Mouse (Mus musculus): ENCODE measurements around the gene Bcl9l. TPM values are rescaled to one million over a fixed set of nuclear protein-coding genes. Genes with fewer than 3 reads are reported as not detected.

Gene Bcl9l
- polyA plus RNA-seq, 1 experiment from 2014 or later, result 10.7 TPM

DNA sequence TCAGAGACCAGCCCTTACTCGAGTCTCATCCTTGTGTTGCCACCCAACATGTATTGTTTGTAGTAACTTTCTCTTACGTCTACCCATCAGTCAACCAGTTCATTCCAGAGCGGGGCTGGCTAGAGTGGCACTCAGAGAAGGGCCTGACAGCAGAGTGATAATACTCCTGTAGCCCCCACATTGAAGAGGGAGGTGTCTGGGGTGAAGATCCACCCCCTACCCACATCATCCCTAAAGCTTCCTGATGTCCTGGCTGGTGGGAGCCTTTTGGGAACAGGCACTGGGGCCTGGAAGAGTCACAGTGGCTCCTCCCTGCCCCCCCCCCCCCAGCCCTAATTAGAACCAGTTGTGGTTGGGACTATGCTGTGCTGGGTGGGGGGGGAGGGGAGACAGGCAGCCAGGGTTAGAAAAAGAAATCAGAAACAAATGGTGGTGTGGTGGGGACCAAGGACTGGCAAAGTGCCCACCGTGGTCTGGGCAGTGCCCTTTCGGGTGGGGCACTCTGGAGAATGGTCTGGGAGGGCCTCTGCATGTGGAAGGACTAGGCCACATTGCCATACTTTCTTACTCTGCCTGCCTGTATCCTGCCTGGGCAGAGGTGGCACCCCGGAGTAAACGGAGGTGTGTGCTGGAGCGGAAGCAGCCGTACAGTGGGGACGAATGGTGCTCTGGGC lies 18.7 kb downstream of the Bcl9l start:
- no peak for ATAC-seq (ENCODE audit: low FRiP score)
- Histone ChIP-seq H3K27me3 (peaks cover 12% of the 10 kb centered on the region), H3K4me1 (peaks cover 68% of the 10 kb centered on the region), H3K4me3 (replicated peaks) (no peak overlapping the region), H3K9me3 (no peaks in the 10 kb centered on the region), H3K27ac (peak overlapping the region; percentile 43; the same call in 1 of the 2 replicates), H3K4me2 (peak overlapping the region; percentile 13; the same call in 1 of the 2 replicates), H3K36me3 (replicated peaks) (peaks cover 41% of the 10 kb centered on the region), H3K9ac (no peak overlapping the region)
- 45% methylated on average over 10 of the region's 10 CpGs for WGBS

DNA sequence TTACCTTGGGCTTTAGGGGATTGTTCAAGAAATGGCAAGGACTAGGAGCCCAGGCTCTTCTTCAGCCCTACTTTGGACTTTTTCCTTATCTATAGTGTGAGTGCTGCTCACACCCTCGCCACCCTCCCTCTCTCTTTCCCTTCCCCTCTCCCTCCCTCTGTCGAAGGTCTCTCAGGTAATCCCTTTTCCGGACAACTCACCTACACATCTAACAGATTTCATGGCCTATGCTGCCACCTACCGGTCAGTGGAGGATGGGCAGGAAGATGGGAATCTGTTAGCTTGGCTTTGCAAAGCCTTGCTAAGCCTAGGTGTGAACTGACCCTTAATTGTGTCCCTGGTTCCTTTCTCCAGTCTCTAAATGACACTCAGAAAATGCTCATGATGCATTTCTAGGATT lies 19.4 kb downstream of the Bcl9l start:
- Histone ChIP-seq H3K27ac (peak overlapping the region; percentile 43; the same call in 1 of the 2 replicates), H3K4me2 (peak overlapping the region; percentile 13; the same call in 1 of the 2 replicates), H3K36me3 (replicated peaks) (peaks cover 48% of the 10 kb centered on the region), H3K27me3 (peaks cover 12% of the 10 kb centered on the region), H3K4me3 (replicated peaks) (no peak overlapping the region), H3K9ac (no peak overlapping the region), H3K4me1 (peaks cover 61% of the 10 kb centered on the region), H3K9me3 (no peaks in the 10 kb centered on the region)
- 0% methylated on average over 4 of the region's 4 CpGs for WGBS
- ATAC-seq (ENCODE audit: low FRiP score), result no peak

DNA sequence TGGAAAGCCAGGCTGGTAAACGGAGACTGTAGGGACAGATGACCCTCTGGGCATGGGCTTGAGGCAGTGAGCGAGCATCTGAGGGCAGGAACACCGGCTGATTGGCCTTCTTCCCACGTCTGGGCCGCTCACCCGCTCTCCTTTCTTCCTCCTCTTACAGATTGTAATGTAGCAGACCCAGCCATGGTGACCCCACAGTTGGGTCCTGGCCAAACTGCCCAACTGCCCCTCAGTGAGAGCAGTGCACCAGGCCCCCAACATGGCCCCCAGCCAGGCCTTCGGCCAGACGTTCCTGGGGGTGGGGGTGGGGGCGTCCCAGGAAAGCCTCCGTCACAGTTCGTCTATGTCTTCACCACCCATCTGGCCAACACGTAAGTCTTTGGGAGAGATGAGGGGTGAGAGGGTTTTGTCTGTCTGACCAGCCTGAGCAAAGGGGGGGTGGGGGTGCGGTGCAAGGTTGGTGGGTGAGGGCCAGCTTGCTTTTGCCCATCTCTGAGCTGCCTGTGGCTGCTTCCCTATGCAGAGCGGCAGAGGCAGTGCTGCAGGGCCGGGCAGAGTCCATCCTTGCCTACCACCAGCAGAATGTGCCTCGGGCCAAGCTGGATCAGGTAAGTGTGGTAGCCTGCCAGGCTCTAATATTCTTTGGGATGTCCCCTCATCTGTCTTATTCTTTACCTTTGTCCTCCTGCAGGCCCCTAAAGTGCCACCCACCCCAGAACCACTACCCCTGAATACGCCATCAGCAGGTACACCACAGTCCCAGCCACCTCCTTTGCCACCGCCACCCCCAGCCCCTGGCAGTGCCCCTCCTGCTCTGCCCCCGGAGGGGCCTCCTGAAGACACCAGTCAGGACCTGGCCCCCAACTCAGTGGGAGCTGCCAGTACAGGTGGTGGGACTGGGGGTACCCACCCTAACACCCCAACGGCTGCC lies 22.5 kb downstream of the Bcl9l start:
- no peak overlapping the region for H3K9ac ChIP-seq
- H3K27me3 ChIP-seq, result peaks cover 21% of the 10 kb centered on the region
- H3K4me2 ChIP-seq, result no peak overlapping the region
- ATAC-seq (ENCODE audit: low FRiP score), result no peak
- 80% methylated on average over 20 of the region's 20 CpGs for WGBS
- peaks cover 73% of the 10 kb centered on the region for H3K36me3 ChIP-seq (replicated peaks)
- peaks cover 40% of the 10 kb centered on the region for H3K4me1 ChIP-seq
- no peak overlapping the region for H3K27ac ChIP-seq
- no peak overlapping the region for H3K4me3 ChIP-seq (replicated peaks)
- no peaks in the 10 kb centered on the region for H3K9me3 ChIP-seq

DNA sequence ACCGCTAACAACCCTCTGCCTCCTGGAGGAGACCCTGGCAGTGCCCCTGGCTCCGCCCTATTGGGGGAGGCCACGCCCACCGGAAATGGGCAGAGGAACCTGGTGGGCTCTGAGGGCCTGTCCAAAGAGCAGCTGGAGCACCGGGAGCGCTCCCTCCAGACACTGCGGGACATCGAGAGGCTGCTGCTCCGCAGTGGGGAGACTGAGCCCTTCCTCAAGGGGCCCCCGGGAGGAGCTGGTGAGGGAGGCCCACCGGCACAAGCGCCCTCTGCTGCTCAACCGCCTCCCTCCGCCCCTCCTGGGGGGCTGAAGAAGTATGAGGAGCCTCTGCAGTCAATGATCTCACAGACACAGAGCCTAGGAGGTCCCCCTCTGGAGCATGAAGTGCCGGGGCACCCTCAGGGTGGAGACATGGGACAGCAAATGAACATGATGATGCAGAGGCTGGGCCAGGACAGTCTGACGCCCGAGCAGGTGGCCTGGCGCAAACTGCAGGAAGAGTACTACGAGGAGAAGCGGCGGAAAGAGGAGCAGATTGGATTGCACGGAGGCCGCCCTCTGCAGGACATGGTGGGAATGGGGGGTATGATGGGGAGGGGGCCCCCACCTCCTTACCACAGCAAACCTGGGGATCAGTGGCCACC lies 23.3 kb downstream of the Bcl9l start:
- Histone ChIP-seq H3K4me3 (replicated peaks) (no peak overlapping the region), H3K4me1 (peaks cover 38% of the 10 kb centered on the region), H3K4me2 (no peak overlapping the region), H3K9me3 (no peaks in the 10 kb centered on the region), H3K9ac (no peak overlapping the region), H3K27ac (no peak overlapping the region), H3K36me3 (replicated peaks) (peaks cover 70% of the 10 kb centered on the region), H3K27me3 (peaks cover 22% of the 10 kb centered on the region)
- no peak for ATAC-seq (ENCODE audit: low FRiP score)
- WGBS, result 65% methylated on average over 23 of the region's 23 CpGs

DNA sequence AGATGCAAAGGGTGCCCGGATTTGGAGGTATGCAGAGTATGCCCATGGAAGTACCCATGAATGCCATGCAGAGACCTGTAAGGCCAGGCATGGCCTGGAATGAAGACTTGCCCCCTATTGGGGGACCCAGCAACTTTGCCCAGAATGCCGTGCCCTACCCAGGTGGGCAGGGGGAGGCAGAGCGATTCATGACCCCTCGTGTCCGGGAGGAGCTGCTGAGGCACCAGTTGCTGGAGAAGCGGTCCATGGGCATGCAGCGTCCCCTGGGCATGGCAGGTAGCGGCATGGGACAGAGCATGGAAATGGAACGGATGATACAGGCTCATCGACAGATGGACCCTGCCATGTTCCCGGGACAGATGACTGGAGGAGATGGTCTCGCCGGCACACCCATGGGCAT lies 23.9 kb downstream of the Bcl9l start:
- peaks cover 35% of the 10 kb centered on the region for H3K4me1 ChIP-seq
- WGBS, result 96% methylated on average over 13 of the region's 13 CpGs

DNA sequence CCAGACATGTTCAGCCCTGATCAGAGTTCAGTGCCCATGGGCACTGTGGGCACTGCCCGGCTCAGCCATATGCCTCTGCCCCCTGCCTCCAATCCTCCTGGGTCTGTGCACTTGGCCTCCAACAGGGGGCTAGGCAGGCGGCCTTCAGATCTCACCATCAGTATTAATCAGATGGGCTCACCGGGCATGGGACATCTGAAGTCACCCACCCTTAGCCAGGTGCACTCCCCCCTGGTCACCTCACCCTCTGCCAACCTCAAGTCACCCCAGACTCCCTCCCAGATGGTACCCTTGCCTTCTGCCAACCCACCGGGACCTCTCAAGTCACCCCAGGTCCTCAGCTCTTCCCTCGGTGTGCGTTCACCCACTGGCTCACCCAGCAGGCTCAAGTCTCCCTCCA lies 24.7 kb downstream of the Bcl9l start:
- ATAC-seq (ENCODE audit: low FRiP score), result no peak
- peaks cover 61% of the 10 kb centered on the region for H3K36me3 ChIP-seq (replicated peaks)
- WGBS, result 99% methylated on average over 6 of the region's 6 CpGs

More for the DNA sequence above, 23.9 kb downstream of the Bcl9l start:
- Histone ChIP-seq H3K36me3 (replicated peaks) (peaks cover 64% of the 10 kb centered on the region), H3K9ac (no peak overlapping the region), H3K4me3 (replicated peaks) (no peak overlapping the region), H3K4me2 (no peak overlapping the region), H3K9me3 (no peaks in the 10 kb centered on the region), H3K27me3 (peaks cover 17% of the 10 kb centered on the region), H3K27ac (no peak overlapping the region)
- ATAC-seq (ENCODE audit: low FRiP score), result no peak

DNA sequence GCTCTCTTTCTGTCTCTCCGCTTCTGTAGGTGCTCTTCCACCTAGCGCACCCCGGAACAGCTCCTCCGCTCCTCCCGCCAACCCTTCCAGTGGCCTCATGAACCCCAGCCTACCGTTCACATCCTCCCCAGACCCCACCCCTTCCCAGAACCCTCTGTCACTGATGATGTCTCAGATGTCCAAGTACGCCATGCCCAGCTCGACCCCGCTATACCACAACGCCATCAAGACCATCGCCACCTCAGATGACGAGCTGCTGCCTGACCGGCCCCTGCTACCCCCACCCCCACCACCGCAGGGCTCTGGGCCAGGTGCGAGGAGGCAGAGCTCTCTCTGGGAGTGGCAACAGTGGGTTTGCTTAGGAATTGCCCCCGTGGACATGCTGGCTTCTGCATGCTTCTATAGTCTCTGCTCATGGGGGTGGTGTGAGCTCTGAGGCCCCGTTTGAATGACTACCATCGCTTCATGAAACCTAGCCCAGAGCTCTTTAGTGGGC lies 25.5 kb downstream of the Bcl9l start:
- Histone ChIP-seq H3K27me3 (peaks cover 18% of the 10 kb centered on the region; the same call in 1 of the 2 replicates), H3K4me1 (peaks cover 28% of the 10 kb centered on the region), H3K9me3 (no peaks in the 10 kb centered on the region), H3K36me3 (replicated peaks) (peaks cover 53% of the 10 kb centered on the region), H3K9ac (no peak overlapping the region), H3K27ac (no peak overlapping the region), H3K4me2 (no peak overlapping the region), H3K4me3 (replicated peaks) (no peak overlapping the region)
- 85% methylated on average over 18 of the region's 18 CpGs for WGBS
- ATAC-seq (ENCODE audit: low FRiP score), result no peak

More for the DNA sequence above, 24.7 kb downstream of the Bcl9l start:
- H3K4me2 ChIP-seq, result no peak overlapping the region
- H3K4me1 ChIP-seq, result peaks cover 29% of the 10 kb centered on the region
- no peak overlapping the region for H3K4me3 ChIP-seq (replicated peaks)
- H3K9me3 ChIP-seq, result no peaks in the 10 kb centered on the region
- H3K9ac ChIP-seq, result no peak overlapping the region
- peaks cover 16% of the 10 kb centered on the region; the same call in 1 of the 2 replicates for H3K27me3 ChIP-seq
- no peak overlapping the region for H3K27ac ChIP-seq

DNA sequence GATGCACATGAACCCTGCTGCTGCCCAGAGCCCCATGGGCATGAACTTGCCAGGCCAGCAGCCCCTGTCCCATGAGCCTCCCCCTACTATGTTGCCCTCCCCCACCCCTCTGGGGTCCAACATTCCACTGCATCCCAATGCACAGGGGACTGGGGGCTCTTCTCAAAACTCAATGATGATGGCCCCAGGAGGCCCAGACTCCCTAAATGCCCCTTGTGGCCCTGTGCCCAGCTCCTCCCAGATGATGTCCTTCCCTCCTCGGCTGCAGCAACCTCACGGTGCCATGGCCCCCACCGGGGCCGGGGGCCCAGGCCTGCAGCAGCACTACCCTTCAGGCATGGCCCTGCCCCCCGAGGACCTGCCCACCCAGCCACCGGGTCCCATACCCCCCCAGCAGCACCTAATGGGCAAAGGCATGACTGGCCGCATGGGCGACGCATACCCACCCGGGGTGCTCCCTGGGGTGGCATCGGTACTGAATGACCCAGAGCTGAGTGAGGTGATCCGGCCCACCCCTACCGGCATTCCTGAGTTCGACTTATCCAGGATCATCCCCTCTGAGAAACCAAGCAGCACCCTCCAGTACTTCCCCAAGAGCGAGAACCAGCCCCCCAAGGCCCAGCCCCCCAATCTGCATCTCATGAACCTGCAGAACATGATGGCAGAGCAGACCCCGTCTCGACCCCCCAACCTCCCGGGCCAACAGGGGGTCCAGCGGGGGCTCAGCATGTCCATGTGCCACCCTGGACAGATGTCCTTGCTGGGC lies 26.3 kb downstream of the Bcl9l start:
- Histone ChIP-seq H3K27ac (no peak overlapping the region), H3K4me3 (replicated peaks) (no peak overlapping the region), H3K36me3 (replicated peaks) (peaks cover 47% of the 10 kb centered on the region), H3K4me2 (peak overlapping the region; percentile 59), H3K9ac (no peak overlapping the region), H3K4me1 (peaks cover 28% of the 10 kb centered on the region), H3K9me3 (no peaks in the 10 kb centered on the region), H3K27me3 (peaks cover 19% of the 10 kb centered on the region; the same call in 1 of the 2 replicates)
- 82% methylated on average over 19 of the region's 19 CpGs for WGBS
- ATAC-seq (ENCODE audit: low FRiP score), result peak; percentile 6; the same call in 1 of the 2 replicates

DNA sequence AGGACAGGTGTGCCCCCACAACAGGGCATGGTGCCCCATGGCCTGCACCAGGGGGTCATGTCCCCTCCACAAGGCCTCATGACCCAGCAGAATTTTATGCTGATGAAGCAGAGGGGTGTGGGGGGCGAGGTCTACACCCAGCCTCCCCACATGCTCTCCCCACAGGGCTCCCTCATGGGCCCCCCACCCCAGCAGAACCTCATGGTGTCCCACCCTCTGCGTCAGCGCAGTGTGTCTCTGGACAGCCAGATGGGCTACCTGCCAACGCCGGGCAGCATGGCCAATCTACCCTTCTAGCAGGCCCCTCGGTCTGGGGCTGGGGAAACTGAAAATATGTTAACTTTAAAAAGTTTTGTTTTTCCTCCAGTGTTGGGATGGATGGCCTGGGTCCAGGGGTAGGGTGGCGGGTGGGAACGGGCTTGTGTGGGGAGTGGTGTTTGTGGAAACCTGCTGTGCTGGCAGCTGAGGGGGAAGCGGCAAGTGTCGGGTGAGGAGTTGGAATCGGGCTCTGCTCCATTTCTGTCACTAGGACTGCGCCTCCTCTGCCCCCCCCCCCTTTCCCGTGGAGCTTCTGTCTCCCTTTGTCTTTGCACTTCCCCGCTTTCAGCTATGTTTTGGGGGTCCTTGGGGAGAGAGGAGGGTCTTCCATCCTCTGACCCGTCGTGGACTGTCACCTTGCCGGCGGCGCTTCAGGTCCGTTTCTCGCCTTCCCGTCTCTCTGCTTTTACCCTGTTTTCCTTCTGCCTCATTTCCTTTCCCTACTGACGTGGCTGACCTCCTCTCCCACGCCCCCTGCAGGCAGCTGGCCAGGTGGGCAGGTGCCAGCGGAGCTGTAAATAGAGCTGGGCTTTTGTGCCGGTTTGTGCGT lies 27.1 kb downstream of the Bcl9l start:
- 14% methylated on average over 23 of the region's 27 CpGs for WGBS
- Histone ChIP-seq H3K27me3 (peaks cover 19% of the 10 kb centered on the region; the same call in 1 of the 2 replicates), H3K4me3 (replicated peaks) (peak overlapping the region; percentile 28), H3K36me3 (replicated peaks) (peaks cover 47% of the 10 kb centered on the region), H3K27ac (0 out of 2 replicates have a peak overlapping the region, but pooled peaks have one; percentile 59), H3K9ac (peak overlapping the region; percentile 45), H3K4me2 (peak overlapping the region; percentile 59), H3K9me3 (no peaks in the 10 kb centered on the region), H3K4me1 (peaks cover 28% of the 10 kb centered on the region)
- peak; percentile 39 for ATAC-seq (ENCODE audit: low FRiP score)

DNA sequence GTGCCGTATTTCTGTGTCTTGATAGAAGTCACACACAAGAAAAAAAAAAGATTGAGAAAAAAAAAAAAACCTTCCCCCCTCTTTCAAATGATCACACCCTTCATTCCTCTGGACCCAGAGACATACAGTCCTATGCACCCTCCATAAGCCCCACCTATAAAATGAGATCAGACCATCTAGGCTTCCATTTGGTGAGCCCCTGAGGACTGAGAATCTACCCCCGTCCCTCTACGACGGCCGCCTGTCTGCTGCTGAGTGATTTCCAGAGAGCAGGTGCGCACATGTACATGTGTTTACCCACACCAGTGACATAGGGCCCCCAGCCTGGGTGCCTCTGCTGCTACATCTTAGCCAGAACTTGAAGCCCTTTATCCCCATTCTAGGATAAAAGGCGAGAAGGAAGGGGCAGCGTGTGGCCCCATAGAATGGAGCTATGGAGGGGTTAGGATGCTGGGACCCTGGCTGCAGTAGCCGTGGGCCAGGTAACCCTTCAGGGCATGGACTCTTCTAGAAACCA lies 27.8 kb downstream of the Bcl9l start:
- Histone ChIP-seq H3K36me3 (replicated peaks) (peaks cover 41% of the 10 kb centered on the region), H3K4me2 (peak overlapping the region; percentile 59), H3K4me3 (replicated peaks) (no peak overlapping the region), H3K27me3 (peaks cover 19% of the 10 kb centered on the region; the same call in 1 of the 2 replicates), H3K27ac (no peak overlapping the region), H3K9ac (no peak overlapping the region), H3K4me1 (peaks cover 23% of the 10 kb centered on the region), H3K9me3 (no peaks in the 10 kb centered on the region)
- 27% methylated on average over 9 of the region's 9 CpGs for WGBS
- ATAC-seq (ENCODE audit: low FRiP score), result no peak
